Mouse (Mus musculus): ENCODE data around the gene Nup210. TPM values are rescaled to one million over a fixed set of nuclear protein-coding genes. Genes with fewer than 3 reads are reported as not detected.

The Nup210 gene
- polyA plus RNA-seq, 1 experiment = 176 TPM

DNA sequence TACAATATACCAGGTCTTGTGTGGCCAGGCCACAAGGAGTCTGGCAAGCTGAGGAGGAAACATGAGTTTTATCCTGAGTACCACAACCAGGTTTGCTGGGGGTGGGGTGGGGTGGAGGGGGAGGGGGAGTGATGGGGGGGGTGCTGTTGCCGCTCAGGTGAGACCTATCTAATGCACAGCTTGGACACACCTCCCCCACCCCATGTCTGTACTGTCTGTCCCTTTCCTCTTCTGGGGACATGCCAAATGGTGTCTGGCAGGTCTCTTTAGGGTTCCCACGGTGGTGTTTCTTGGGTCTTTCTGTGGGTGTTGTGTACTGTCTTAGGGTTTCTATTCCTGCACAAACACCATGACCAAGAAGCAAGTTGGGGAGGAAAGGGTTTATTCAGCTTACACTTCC is 44.3 kb upstream of the Nup210 start:
- TF ChIP-seq CTCF (IDR thresholded peaks at IDR 0.05; ENCODE audit: extremely low read depth, insufficient read depth, insufficient read length, insufficient replicate concordance) (no peak), POLR2A (IDR thresholded peaks at IDR 0.05; ENCODE audit: low read depth, low read length) (no peak)
- no peak overlapping the region for H3K27ac ChIP-seq (ENCODE audit: insufficient read depth, low read length)
- no peak overlapping the region for H3K4me3 ChIP-seq (ENCODE audit: extremely low read depth, insufficient read depth, insufficient read length)
- WGBS = 90% methylated on average over 2 of the region's 2 CpGs
- H3K27me3 ChIP-seq (ENCODE audit: control insufficient read depth, insufficient read depth, low read length) = no peaks in the 10 kb centered on the region
- no peaks in the 10 kb centered on the region for H3K36me3 ChIP-seq (ENCODE audit: control insufficient read depth, insufficient read depth, low read length)
- DNase-seq (ENCODE audit: low read depth in 1 of 2, low spot score in 2 of 2) = no peak
- H3K4me1 ChIP-seq (ENCODE audit: control insufficient read depth, insufficient read depth, insufficient read length) = peaks cover 4% of the 10 kb centered on the region

- no peak overlapping the region for H3K4me3 ChIP-seq (ENCODE audit: extremely low read depth, insufficient read depth, insufficient read length)
- no peaks in the 10 kb centered on the region for H3K36me3 ChIP-seq (ENCODE audit: control insufficient read depth, insufficient read depth, low read length)
- DNase-seq (ENCODE audit: low read depth in 1 of 2, low spot score in 2 of 2) = no peak
- H3K27ac ChIP-seq (ENCODE audit: insufficient read depth, low read length) = no peak overlapping the region
- peaks cover 4% of the 10 kb centered on the region for H3K4me1 ChIP-seq (ENCODE audit: control insufficient read depth, insufficient read depth, insufficient read length)
- 78% methylated on average over 3 of the region's 3 CpGs for WGBS
- H3K27me3 ChIP-seq (ENCODE audit: control insufficient read depth, insufficient read depth, low read length) = no peaks in the 10 kb centered on the region
- no peak for TF ChIP-seq CTCF (IDR thresholded peaks at IDR 0.05; ENCODE audit: extremely low read depth, insufficient read depth, insufficient read length, insufficient replicate concordance)
- no peak for TF ChIP-seq POLR2A (IDR thresholded peaks at IDR 0.05; ENCODE audit: low read depth, low read length)
Measured at GRCm38 (mm10) chr6:91160399-91160798, 43.8 kb upstream of the Nup210 start.

- H3K4me1 ChIP-seq (ENCODE audit: control insufficient read depth, insufficient read depth, insufficient read length) = peaks cover 4% of the 10 kb centered on the region
- H3K27me3 ChIP-seq (ENCODE audit: control insufficient read depth, insufficient read depth, low read length) = no peaks in the 10 kb centered on the region
- 59% methylated on average over 9 of the region's 9 CpGs for WGBS
- TF ChIP-seq POLR2A (IDR thresholded peaks at IDR 0.05; ENCODE audit: low read depth, low read length) (no peak), CTCF (IDR thresholded peaks at IDR 0.05; ENCODE audit: extremely low read depth, insufficient read depth, insufficient read length, insufficient replicate concordance) (no peak)
- no peaks in the 10 kb centered on the region for H3K36me3 ChIP-seq (ENCODE audit: control insufficient read depth, insufficient read depth, low read length)
- no peak overlapping the region for H3K27ac ChIP-seq (ENCODE audit: insufficient read depth, low read length)
- no peak overlapping the region for H3K4me3 ChIP-seq (ENCODE audit: extremely low read depth, insufficient read depth, insufficient read length)
- no peak for DNase-seq (ENCODE audit: low read depth in 1 of 2, low spot score in 2 of 2)
Measured at GRCm38 (mm10) chr6:91159047-91159446, 42.4 kb upstream of the Nup210 start.

- peaks cover 4% of the 10 kb centered on the region for H3K4me1 ChIP-seq (ENCODE audit: control insufficient read depth, insufficient read depth, insufficient read length)
- WGBS = 55% methylated on average over 6 of the region's 6 CpGs
- no peaks in the 10 kb centered on the region for H3K27me3 ChIP-seq (ENCODE audit: control insufficient read depth, insufficient read depth, low read length)
- DNase-seq (ENCODE audit: low read depth in 1 of 2, low spot score in 2 of 2) = no peak
- TF ChIP-seq CTCF (IDR thresholded peaks at IDR 0.05; ENCODE audit: extremely low read depth, insufficient read depth, insufficient read length, insufficient replicate concordance) (no peak), POLR2A (IDR thresholded peaks at IDR 0.05; ENCODE audit: low read depth, low read length) (no peak)
- H3K36me3 ChIP-seq (ENCODE audit: control insufficient read depth, insufficient read depth, low read length) = no peaks in the 10 kb centered on the region
- H3K4me3 ChIP-seq (ENCODE audit: extremely low read depth, insufficient read depth, insufficient read length) = peak overlapping the region; percentile 60; the same call in 1 of the 2 replicates
- H3K27ac ChIP-seq (ENCODE audit: insufficient read depth, low read length) = no peak overlapping the region
Measured at GRCm38 (mm10) chr6:91157237-91157570, 40.6 kb upstream of the Nup210 start.

- no peak within 1 kb of the TSS for H3K27ac ChIP-seq (ENCODE audit: insufficient read depth, low read length)
- peak within 1 kb of the TSS; percentile 60 for H3K4me3 ChIP-seq (ENCODE audit: extremely low read depth, insufficient read depth, insufficient read length)
- H3K36me3 ChIP-seq (ENCODE audit: control insufficient read depth, insufficient read depth, low read length) = no peaks in the 10 kb centered on the region
- H3K27me3 ChIP-seq (ENCODE audit: control insufficient read depth, insufficient read depth, low read length) = no peaks in the 10 kb centered on the region
- WGBS = 2% methylated on average over 41 of the region's 42 CpGs
- DNase-seq (ENCODE audit: low read depth in 1 of 2, low spot score in 2 of 2) = peak; percentile 33 to 66
- peaks cover 4% of the 10 kb centered on the region for H3K4me1 ChIP-seq (ENCODE audit: control insufficient read depth, insufficient read depth, insufficient read length)
- TF ChIP-seq CTCF (IDR thresholded peaks at IDR 0.05; ENCODE audit: extremely low read depth, insufficient read depth, insufficient read length, insufficient replicate concordance) = no peak
- TF ChIP-seq POLR2A (IDR thresholded peaks at IDR 0.05; ENCODE audit: low read depth, low read length) = no peak
Measured at GRCm38 (mm10) chr6:91156554-91157236, 40.1 kb upstream of the Nup210 start, which contains the start of gene Hdac11. Gene Hdac11, plus strand, starts transcription at chr6:91156665.

- WGBS = 49% methylated on average over 4 of the region's 4 CpGs
Measured at GRCm38 (mm10) chr6:91156062-91156461, 39.4 kb upstream of the Nup210 start.

GRCm38 (mm10) chr6:91155286-91155685 is 38.7 kb upstream of the Nup210 start:
- no peak for TF ChIP-seq POLR2A (IDR thresholded peaks at IDR 0.05; ENCODE audit: low read depth, low read length)
- no peak for TF ChIP-seq CTCF (IDR thresholded peaks at IDR 0.05; ENCODE audit: extremely low read depth, insufficient read depth, insufficient read length, insufficient replicate concordance)
- Histone ChIP-seq H3K4me3 (ENCODE audit: extremely low read depth, insufficient read depth, insufficient read length) (no peak overlapping the region), H3K27ac (ENCODE audit: insufficient read depth, low read length) (no peak overlapping the region), H3K36me3 (ENCODE audit: control insufficient read depth, insufficient read depth, low read length) (no peaks in the 10 kb centered on the region), H3K4me1 (ENCODE audit: control insufficient read depth, insufficient read depth, insufficient read length) (peaks cover 4% of the 10 kb centered on the region), H3K27me3 (ENCODE audit: control insufficient read depth, insufficient read depth, low read length) (no peaks in the 10 kb centered on the region)
- 82% methylated on average over 3 of the region's 3 CpGs for WGBS
- no peak for DNase-seq (ENCODE audit: low read depth in 1 of 2, low spot score in 2 of 2)

More at GRCm38 (mm10) chr6:91156062-91156461, 39.4 kb upstream of the Nup210 start:
- no peaks in the 10 kb centered on the region for H3K36me3 ChIP-seq (ENCODE audit: control insufficient read depth, insufficient read depth, low read length)
- no peak for DNase-seq (ENCODE audit: low read depth in 1 of 2, low spot score in 2 of 2)
- no peak for TF ChIP-seq CTCF (IDR thresholded peaks at IDR 0.05; ENCODE audit: extremely low read depth, insufficient read depth, insufficient read length, insufficient replicate concordance)
- no peak for TF ChIP-seq POLR2A (IDR thresholded peaks at IDR 0.05; ENCODE audit: low read depth, low read length)
- no peaks in the 10 kb centered on the region for H3K27me3 ChIP-seq (ENCODE audit: control insufficient read depth, insufficient read depth, low read length)
- peaks cover 4% of the 10 kb centered on the region for H3K4me1 ChIP-seq (ENCODE audit: control insufficient read depth, insufficient read depth, insufficient read length)
- no peak overlapping the region for H3K4me3 ChIP-seq (ENCODE audit: extremely low read depth, insufficient read depth, insufficient read length)
- no peak overlapping the region for H3K27ac ChIP-seq (ENCODE audit: insufficient read depth, low read length)
